Mouse (Mus musculus) heart, adult 2 months (tissue): ENCODE measurements around the gene Fut8.

Source experiments
- CTCF ChIP-seq: fragments of 200-600 bp; IDR thresholded peaks from 2 replicates; pipeline ENCODE4 v1.8.1; 2022; ENCODE audit warnings: antibody characterized with exemption, mild to moderate bottlenecking, moderate library complexity
- EP300 ChIP-seq: fragments of 200-500 bp; IDR thresholded peaks from 2 replicates; pipeline ENCODE4 v1.6.1; 2011; ENCODE audit warnings: low read depth, low read length, control low read depth; ENCODE audit not compliant: insufficient read depth
- POLR2A ChIP-seq: fragments of 200-500 bp; IDR thresholded peaks from 2 replicates; pipeline ENCODE4 v1.6.1; 2011; ENCODE audit warnings: mild to moderate bottlenecking, low read depth, low read length, control low read depth; ENCODE audit not compliant: insufficient read depth

GRCm38 (mm10) chr12:77208056-77208455, 29.9 kb upstream of the Fut8 start:
- TF ChIP-seq CTCF (no peak), EP300 (no peak), POLR2A (no peak)
